Mouse (Mus musculus): ENCODE measurements around the gene Adamts3.

Adamts3 gene

DNA sequence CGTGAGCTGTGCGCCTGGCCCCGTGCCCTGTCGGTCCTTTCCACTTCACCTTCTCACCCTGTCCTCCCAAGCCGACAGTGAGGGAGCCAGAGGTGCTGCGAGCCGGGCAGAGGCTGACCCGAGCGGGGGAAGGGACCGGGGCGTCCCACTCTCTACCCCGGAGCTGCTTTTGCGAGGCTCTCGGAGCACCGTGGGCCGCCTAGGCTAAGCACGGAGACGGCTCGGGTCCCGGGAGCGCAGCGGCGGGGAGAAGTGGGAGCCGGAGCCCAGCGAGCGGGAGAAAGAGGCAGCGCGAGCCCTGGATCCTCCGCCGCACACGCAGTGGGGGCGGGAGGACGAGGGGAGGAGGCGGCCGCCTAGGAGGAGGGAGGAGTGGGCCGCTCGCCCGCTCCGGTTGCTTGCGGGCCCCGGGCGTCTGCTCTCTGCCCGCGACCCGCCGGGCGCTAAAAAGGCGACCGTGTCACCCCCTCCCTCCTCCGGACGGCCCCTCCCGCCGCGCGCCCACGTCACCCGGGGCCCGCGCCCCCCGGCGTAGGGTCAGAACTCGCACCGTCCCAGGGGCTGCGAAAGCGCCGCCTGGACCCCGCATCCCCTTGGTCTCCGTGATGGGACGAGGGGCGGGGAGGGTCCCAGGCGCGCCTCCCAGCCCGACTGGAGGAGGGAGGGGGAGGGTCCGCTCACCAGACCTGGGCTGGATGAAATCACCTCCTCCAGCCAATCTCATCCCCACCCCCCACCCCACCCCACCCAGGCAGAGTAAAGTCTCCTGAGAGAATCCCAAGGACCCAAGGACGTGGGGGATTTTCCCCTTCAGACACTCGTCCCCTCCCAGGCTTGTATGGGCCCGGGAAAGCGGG, at the start of gene Adamts3:
Adamts3 (minus strand) TSS at position 284 of the 857 bp plus-strand sequence.
- no peak for TF ChIP-seq GATA4 (IDR thresholded peaks at IDR 0.05; ENCODE audit: insufficient replicate concordance, low read length)

DNA sequence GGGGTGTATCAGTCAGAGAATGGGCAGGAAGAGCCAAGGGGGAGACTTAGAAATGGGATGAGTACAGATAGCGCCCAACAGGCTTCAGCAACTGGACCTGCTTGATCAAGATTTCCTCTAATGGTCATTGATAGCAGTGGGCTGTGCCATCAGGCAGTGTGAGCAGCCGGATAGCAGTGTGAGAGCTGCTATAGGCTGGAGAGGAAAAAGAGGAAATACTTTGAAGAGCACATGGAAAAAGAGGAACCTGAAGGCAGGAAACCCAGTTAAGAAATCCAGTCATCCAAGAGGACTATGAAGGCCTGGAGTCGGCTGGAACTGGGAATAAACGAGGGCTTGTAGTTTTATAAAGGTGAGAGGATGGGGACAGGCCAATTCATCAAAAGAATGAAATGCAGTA, 48.4 kb upstream of the Adamts3 start:
- TF ChIP-seq GATA4 (IDR thresholded peaks at IDR 0.05; ENCODE audit: insufficient replicate concordance, low read length): no peak

DNA sequence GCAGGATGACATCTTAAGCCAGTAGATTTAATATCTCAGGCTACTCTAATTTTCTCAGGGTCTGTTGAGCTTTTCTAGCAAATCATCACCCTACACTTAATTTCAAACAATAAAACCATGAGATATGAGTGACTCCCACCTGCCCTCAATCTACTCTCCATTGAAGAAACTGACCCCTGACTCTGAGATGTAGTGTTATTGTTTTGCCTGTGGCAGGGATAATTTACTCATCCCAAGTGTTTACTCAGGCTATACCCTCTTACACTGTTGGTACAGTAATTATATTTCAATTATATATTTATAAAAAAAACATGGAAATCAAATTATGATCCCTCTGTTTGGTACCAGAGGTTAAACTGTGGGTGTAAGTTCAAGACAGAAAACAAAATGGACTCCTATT, 29.2 kb upstream of the Adamts3 start:
- TF ChIP-seq GATA4 (IDR thresholded peaks at IDR 0.05; ENCODE audit: insufficient replicate concordance, low read length): no peak

DNA sequence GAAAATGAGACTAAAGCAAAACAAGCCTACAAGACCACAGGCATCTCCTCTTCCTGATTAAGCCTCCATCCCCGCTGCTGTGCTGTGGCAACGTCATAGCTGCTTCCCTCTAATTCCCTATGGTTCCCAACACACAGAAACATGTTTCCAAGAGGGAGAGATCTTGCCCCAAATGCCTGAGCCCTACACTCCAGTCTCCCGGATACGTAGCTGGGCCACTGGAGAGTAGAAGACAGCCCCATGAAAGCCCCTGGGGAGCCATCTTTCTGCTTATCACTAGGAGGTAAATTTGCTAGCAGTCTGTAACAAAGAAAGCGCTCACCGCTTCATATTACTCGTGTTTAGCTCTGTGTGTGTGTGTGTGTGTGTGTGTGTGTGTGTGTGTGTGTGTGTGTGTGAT, 28.8 kb upstream of the Adamts3 start:
- TF ChIP-seq GATA4 (IDR thresholded peaks at IDR 0.05; ENCODE audit: insufficient replicate concordance, low read length): no peak

DNA sequence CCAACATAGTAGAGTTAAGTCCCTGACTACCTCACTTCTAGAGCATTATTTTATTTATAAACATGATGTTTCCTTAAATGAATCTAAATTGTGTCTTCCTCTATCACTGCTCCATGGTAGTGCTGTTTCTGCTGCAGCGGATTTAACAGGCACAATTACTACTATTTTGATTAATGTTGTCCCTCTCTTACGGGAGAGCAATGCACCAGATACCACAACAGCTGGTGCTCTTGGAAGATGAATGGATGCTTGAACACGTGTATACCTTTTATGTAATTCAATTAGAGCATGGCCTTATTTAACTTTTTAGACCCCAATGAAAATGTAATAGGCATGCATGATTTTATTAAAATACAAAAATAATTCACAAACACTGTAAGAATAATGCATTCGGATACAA, 28.4 kb upstream of the Adamts3 start:
- TF ChIP-seq GATA4 (IDR thresholded peaks at IDR 0.05; ENCODE audit: insufficient replicate concordance, low read length): no peak

DNA sequence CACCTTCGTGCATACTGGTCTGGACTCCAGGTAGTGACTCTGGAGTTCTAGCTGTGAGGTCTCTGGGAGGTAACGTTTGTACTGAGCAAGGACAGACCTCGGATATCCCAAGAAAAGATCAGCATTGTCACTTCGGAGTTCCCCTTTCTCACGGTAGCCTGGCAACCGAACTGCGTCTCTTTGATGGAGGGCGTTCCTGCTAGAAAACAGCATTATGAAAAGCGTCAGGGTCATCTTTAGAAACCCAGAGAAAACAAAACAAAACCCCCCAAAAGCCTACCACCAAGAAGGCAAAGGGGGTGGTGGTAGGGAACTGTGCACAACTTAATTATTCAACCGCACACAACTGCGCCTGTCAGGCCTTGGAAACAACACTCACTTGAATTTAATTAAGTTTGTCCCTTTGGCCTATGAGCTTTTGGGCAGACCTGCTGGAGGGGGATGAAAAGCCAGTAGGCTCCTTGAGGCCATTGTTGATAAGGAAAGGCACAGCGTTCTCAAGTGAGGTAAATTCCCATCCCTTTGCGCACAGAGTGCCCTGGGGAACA, 23.8 kb upstream of the Adamts3 start:
- no peak for TF ChIP-seq GATA4 (IDR thresholded peaks at IDR 0.05; ENCODE audit: insufficient replicate concordance, low read length)

DNA sequence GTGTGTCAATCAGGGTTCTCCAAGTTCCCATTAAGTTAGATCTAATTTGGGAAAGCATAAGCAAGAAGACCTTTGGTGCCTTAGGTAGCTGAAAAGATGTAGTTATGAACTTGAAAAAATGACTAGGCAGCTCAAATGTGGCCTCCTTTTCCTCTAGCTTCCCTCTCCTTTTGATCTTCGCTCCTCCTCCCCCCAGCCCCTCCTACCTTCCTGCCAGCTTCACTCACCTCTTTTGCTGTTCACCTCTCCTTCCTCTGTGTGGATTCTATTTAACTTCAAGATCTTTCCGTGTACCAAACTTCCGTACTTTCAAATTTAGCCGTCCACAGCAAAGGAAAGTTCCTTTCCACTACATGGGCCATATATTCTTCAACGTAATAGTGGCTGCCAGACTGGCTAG, 17.9 kb upstream of the Adamts3 start:
- no peak for TF ChIP-seq GATA4 (IDR thresholded peaks at IDR 0.05; ENCODE audit: insufficient replicate concordance, low read length)

DNA sequence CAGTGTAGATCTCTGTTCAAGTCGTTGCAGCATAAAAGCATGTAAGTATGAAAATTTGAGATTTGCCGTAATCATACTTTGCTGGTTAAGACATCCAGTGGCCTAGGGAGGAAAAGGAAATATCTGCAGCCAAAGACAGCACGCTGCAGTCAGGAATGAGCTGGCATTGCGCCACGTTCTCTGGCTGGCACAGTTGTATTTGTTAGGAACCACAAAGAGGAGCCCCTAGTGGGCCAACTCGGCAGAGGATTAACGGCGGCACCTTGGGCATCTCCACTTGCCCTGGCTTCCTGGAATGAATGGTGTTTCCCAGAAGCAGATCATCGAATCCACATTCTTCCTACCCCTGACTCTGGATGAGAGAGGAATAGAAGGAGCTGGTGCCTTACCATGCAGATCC, 14.4 kb upstream of the Adamts3 start:
- no peak for TF ChIP-seq GATA4 (IDR thresholded peaks at IDR 0.05; ENCODE audit: insufficient replicate concordance, low read length)

DNA sequence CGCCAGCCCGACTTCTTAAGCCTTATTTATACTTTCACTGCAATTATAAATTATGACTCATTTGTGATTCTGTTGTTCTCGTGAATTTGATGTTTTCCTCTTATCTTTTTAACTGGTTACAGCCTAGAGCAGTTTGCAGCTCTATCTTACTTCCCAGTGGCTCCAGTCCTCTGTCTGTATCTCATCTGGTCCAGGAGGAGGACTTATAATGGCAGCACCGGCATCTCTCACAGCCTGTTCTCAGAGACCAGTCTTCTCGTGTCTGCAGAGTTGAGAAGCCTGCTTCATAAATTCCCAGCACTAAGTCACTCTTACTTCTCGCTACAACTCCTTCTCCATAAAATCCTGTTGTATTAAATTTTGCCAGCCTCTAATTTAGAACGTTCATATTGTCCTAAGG, 12.4 kb upstream of the Adamts3 start:
- no peak for TF ChIP-seq GATA4 (IDR thresholded peaks at IDR 0.05; ENCODE audit: insufficient replicate concordance, low read length)

DNA sequence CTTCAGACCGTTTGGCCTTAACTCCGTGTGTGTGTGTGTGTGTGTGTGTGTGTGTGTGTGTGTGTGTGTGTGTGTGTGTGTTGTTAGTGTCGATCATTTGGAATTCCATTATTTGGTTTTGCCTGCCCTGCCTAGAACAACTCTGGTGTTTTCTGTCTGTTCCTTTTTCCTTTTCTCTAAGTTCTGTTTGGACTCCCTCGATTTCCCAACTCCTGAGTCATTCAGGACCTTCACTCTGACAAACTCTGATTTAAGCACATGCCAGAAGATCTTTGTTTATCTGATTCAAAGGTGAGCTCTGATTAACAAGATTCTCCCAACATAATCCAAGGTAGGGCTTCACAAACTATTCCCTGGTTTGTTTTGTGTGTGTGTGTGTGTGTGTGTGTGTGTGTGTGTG, 1.9 kb upstream of the Adamts3 start:
- no peak for TF ChIP-seq GATA4 (IDR thresholded peaks at IDR 0.05; ENCODE audit: insufficient replicate concordance, low read length)

DNA sequence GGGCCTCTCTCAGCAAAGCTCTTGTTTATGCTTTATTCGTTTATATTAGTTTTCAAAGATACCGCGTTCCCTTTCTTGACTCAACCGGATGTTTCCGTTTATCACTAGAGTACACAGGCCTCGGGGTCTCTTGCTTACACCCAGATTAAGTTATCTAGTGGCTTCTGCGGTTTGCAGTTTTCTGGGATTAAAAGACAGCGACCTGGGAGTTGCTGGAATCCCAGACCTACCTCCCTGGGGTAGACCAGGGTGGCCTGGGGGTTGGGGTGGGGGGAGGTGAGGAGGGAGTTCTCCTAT, 722 bp upstream of the Adamts3 start:
- TF ChIP-seq GATA4 (IDR thresholded peaks at IDR 0.05; ENCODE audit: insufficient replicate concordance, low read length): no peak

DNA sequence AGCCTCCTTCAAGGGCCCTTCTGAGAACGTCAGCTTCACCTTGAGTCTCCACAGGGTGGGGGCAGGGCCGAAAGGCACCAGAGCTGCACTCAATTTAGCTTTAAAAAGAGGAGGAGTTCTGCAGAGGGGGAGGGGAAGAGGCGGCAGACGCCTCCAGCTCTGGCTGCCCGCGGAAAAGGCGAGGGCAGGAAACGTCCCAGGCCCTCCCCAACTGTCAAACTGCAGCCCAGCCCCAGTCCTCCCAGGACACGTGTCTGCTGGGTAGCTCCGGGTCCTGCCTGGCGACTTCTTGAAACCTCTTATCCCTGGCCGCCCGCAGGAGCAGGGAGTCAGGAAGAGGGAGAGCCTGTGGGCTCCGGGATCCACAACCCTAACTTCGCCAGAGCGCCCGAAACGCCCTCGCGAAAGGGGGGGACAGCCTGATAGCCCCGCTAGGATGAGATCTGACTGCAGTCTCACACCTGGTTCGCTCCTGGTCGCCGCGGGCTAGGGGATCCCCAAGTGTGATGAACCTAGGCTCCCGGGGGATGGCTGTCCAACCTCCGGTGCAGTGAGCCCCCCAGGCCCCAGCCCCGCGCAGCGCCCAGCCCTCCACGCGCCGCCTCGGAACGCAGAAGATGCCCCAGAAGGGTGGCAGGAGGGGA, 921 bp downstream of the Adamts3 start:
- TF ChIP-seq GATA4 (IDR thresholded peaks at IDR 0.05; ENCODE audit: insufficient replicate concordance, low read length): no peak

DNA sequence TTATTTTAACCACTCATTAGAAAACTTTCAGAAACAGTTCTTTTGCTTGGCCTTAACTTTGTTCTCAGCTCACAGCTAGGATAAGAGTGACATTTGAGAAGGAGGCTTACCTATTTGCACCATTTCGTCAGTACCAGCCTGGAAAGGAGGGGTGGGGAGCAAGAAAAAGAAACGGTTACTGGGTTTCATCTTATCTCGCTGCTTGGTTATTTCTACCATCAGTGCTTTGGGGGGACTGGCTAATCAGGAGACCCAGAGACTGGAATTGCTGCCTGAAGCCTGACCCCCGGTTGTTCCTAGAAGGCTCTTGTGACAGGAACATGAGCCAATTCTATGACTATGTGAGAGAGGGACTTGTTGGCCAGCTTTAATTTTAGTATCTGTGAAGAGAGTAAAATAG, 1.7 kb downstream of the Adamts3 start:
- no peak for TF ChIP-seq GATA4 (IDR thresholded peaks at IDR 0.05; ENCODE audit: insufficient replicate concordance, low read length)

DNA sequence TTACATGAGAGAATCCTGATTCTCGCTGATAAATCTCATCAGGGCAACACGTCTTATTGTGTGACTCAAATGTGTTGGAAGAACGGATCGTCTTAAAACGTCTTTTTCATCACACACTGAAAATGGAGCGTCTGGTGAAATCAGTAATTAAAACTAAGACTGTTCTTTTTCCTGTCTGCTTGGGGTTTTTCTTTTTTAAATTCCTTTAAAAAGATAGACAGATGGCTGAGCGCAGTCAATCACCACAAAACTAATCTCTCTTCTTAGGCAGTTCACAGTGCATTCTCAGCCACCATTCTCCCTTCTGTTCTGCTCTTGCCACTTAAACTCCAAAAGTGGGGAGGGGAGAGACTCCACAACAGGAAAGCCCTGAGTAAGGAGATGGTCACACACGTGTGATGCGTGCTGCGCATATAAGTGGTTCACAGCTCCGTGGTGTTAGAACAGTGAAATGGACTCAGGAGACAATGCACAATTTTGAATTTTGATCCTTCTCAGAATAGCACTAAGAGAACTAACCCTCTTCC, 4.2 kb downstream of the Adamts3 start:
- TF ChIP-seq GATA4 (IDR thresholded peaks at IDR 0.05; ENCODE audit: insufficient replicate concordance, low read length): no peak

DNA sequence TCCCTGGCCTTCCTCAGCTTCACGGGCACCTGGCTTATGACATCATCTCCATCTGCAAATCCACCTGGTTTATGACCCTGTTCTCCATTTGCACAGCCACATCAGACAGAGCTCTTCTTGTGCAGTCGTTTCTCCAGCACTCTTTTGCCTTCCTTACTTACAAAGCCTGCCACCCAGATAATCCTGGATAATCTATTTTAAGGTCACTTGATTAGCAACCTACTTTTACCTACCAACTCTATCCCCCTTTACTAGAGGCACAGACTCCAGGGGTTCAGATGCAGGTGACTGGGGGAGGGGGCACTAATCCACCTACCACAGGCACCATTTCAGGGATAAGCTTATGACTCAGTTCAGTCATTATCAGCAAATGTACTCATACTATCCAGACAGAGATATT, 10.5 kb downstream of the Adamts3 start:
- no peak for TF ChIP-seq GATA4 (IDR thresholded peaks at IDR 0.05; ENCODE audit: insufficient replicate concordance, low read length)

DNA sequence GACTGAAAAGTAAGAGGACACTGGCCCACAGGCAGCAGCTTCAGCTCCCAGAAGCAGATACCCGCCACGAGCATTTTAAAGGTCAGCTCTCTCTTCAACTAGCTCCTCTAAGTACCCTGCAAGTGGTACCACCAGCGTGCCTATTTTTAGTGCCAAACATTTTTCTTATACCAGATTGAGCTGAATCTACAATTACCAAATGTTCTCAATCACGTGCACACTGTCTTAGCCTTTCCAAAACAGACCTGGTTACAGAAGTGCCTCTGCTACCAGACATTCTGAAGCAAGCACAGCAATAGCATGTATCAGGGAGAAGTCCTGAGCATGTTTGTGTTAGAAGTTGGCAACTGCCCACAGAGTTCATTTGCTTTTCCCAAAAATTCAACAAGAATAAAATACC, 23.5 kb downstream of the Adamts3 start:
- no peak for TF ChIP-seq GATA4 (IDR thresholded peaks at IDR 0.05; ENCODE audit: insufficient replicate concordance, low read length)
